Mouse (Mus musculus) hindbrain, embryonic 16.5 days (tissue): ENCODE measurements around the gene Ly6g5c. TPM values are rescaled to one million over a fixed set of nuclear protein-coding genes. Genes with fewer than 3 reads are reported as not detected.

Experiments used
- ATAC-seq: fragments of 200-750 bp; cut with Nextera tagmentation; 2 replicates; pipeline ENCODE4 v1.8.0; 2017; ENCODE audit warnings: moderate TSS enrichment, moderate library complexity
- H3K27ac ChIP-seq: fragments of 300-500 bp; sonication (generic); 2 replicates; pipeline ENCODE4 v1.5.1; 2014; ENCODE audit warnings: low read depth, mild to moderate bottlenecking, control low read depth, low read length, moderate library complexity
- H3K27me3 ChIP-seq: fragments of 300-500 bp; sonication (generic); replicated peaks from 2 replicates; pipeline ENCODE4 v1.6.1; 2014; ENCODE audit warnings: low read length; ENCODE audit not compliant: control insufficient read depth, insufficient read depth
- H3K36me3 ChIP-seq: fragments of 300-500 bp; sonication (generic); 2 replicates; pipeline ENCODE4 v1.6.1; 2014; ENCODE audit warnings: mild to moderate bottlenecking, low read length, moderate library complexity, mixed read lengths; ENCODE audit not compliant: control insufficient read depth, insufficient read depth
- H3K4me1 ChIP-seq: fragments of 300-500 bp; sonication (generic); 2 replicates; pipeline ENCODE4 v1.6.1; 2014; ENCODE audit warnings: low read depth, low read length; ENCODE audit not compliant: control insufficient read depth, insufficient read depth
- H3K4me2 ChIP-seq: fragments of 300-500 bp; sonication (generic); 2 replicates; pipeline ENCODE4 v1.6.1; 2014; ENCODE audit warnings: mild to moderate bottlenecking, low read length, control low read depth, moderate library complexity
- H3K4me3 ChIP-seq: fragments of 300-500 bp; sonication (generic); 2 replicates; pipeline ENCODE4 v1.5.1; 2014; ENCODE audit warnings: mild to moderate bottlenecking, low read length, control low read depth, moderate library complexity
- H3K9ac ChIP-seq: fragments of 300-500 bp; sonication (generic); 2 replicates; pipeline ENCODE4 v1.6.1; 2014; ENCODE audit warnings: low read depth, mild to moderate bottlenecking, control low read depth, low read length, moderate library complexity
- H3K9me3 ChIP-seq: fragments of 300-500 bp; sonication (generic); 2 replicates; pipeline ENCODE4 v1.6.1; 2014; ENCODE audit warnings: mild to moderate bottlenecking, low read length, moderate library complexity; ENCODE audit not compliant: control insufficient read depth
- WGBS: fragments of 180-500 bp; shearing (Covaris S2); extraction: QIAGEN DNeasy Blood & Tissue Kit; methylation state at CpG from one replicate; pipeline ENCODE4 v1.1.7; 2014; 5-methylcytosine and 5-hydroxymethylcytosine counted together
- polyA plus RNA-seq: library from polyadenylated mRNA; unstranded; fragments of >200 nt; fragmentation: Nextera tagmentation; extraction: Ambion mirVana; gene quantifications from 2 replicates; pipeline ENCODE4 v1.2.1, GENCODE M21; 2015

Gene Ly6g5c
- polyA plus RNA-seq, 1 experiment from 2014 or later, result not detected

- ATAC-seq, result no peak
- no peak overlapping the region for H3K27ac ChIP-seq
- no peak overlapping the region for H3K4me2 ChIP-seq
- no peaks in the 10 kb centered on the region for H3K27me3 ChIP-seq
- no peak overlapping the region for H3K4me3 ChIP-seq
- peaks cover 3% of the 10 kb centered on the region; the same call in 1 of the 2 replicates for H3K9me3 ChIP-seq
- H3K9ac ChIP-seq, result no peak overlapping the region
- H3K36me3 ChIP-seq, result peaks cover 76% of the 10 kb centered on the region
- 94% methylated on average over 6 of the region's 6 CpGs for WGBS
- H3K4me1 ChIP-seq, result peaks cover 8% of the 10 kb centered on the region
These were observed 33.9 kb downstream of the Ly6g5c start for GRCm38 (mm10) chr17:35141971-35142370.

DNA sequence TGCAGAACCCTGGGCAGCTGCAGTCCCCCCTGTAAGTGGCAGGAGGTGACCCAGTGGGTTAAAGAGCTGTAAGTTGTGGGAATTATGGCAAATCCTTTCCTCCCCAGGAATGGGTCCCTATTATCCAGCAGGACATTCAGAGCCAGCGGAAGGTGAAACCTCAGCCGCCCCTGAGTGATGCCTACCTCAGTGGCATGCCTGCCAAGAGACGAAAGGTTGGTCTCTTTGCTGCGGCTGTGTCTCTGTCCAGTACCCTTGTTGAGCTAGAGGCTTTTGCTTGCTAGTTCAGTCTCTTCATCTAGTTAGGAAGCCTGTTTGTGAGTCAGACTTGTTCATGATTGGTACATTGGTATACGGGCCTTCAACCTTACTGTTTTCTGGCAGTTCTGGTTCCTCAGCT, 38.1 kb downstream of the Ly6g5c start:
- H3K27ac ChIP-seq, result no peak overlapping the region
- 90% methylated on average over 5 of the region's 5 CpGs for WGBS

GRCm38 (mm10) chr17:35147348-35147747, 39.3 kb downstream of the Ly6g5c start:
- H3K4me1 ChIP-seq, result no peaks in the 10 kb centered on the region
- H3K27ac ChIP-seq, result no peak overlapping the region
- no peak overlapping the region for H3K4me3 ChIP-seq
- H3K9me3 ChIP-seq, result peaks cover 3% of the 10 kb centered on the region; the same call in 1 of the 2 replicates
- no peak overlapping the region for H3K4me2 ChIP-seq
- no peak overlapping the region for H3K9ac ChIP-seq
- no peaks in the 10 kb centered on the region for H3K27me3 ChIP-seq
- no peak for ATAC-seq
- 63% methylated on average over 3 of the region's 3 CpGs for WGBS
- H3K36me3 ChIP-seq, result peaks cover 88% of the 10 kb centered on the region

More for the DNA sequence above, 38.1 kb downstream of the Ly6g5c start:
- Histone ChIP-seq H3K4me3 (no peak overlapping the region), H3K9ac (no peak overlapping the region), H3K4me2 (no peak overlapping the region), H3K36me3 (peaks cover 90% of the 10 kb centered on the region), H3K9me3 (peaks cover 3% of the 10 kb centered on the region; the same call in 1 of the 2 replicates), H3K4me1 (no peaks in the 10 kb centered on the region), H3K27me3 (no peaks in the 10 kb centered on the region)
- no peak for ATAC-seq

GRCm38 (mm10) chr17:35147922-35148639, 40.0 kb downstream of the Ly6g5c start:
- H3K4me1 ChIP-seq, result no peaks in the 10 kb centered on the region
- no peak overlapping the region for H3K4me2 ChIP-seq
- no peak overlapping the region for H3K4me3 ChIP-seq
- no peak overlapping the region for H3K27ac ChIP-seq
- no peak for ATAC-seq
- H3K9ac ChIP-seq, result no peak overlapping the region
- H3K36me3 ChIP-seq, result peaks cover 87% of the 10 kb centered on the region
- no peaks in the 10 kb centered on the region for H3K27me3 ChIP-seq
- 72% methylated on average over 5 of the region's 5 CpGs for WGBS
- peaks cover 3% of the 10 kb centered on the region; the same call in 1 of the 2 replicates for H3K9me3 ChIP-seq

DNA sequence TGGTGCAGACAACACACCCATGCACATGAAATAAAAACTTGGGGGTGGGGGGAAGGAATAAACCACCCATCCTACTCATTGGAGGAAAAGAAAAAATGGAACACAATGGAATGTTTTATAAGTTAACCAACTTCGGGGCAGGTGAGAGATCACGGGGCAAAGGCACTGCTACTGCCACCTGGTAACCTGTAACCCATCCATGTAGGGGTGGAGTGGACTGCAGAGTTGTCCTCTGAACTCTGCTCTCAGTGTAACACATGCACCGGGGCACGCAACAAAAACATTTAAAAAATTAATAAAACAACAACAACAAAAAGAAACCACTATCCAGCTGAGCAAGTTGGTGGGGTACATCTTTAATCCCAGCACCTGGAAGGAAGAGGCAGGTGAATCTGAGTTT, 44.0 kb downstream of the Ly6g5c start:
- no peak overlapping the region for H3K4me2 ChIP-seq
- no peaks in the 10 kb centered on the region for H3K27me3 ChIP-seq
- H3K4me1 ChIP-seq, result no peaks in the 10 kb centered on the region
- 93% methylated on average over 4 of the region's 4 CpGs for WGBS
- H3K36me3 ChIP-seq, result peaks cover 88% of the 10 kb centered on the region
- no peaks in the 10 kb centered on the region for H3K9me3 ChIP-seq
- no peak overlapping the region for H3K4me3 ChIP-seq
- ATAC-seq, result no peak
- H3K27ac ChIP-seq, result no peak overlapping the region
- H3K9ac ChIP-seq, result no peak overlapping the region

- no peak for ATAC-seq
- Histone ChIP-seq H3K27me3 (no peaks in the 10 kb centered on the region), H3K27ac (no peak overlapping the region), H3K4me1 (no peaks in the 10 kb centered on the region), H3K9me3 (no peaks in the 10 kb centered on the region), H3K9ac (no peak overlapping the region), H3K4me2 (no peak overlapping the region), H3K36me3 (peaks cover 92% of the 10 kb centered on the region), H3K4me3 (no peak overlapping the region)
- 92% methylated on average over 9 of the region's 9 CpGs for WGBS
These were observed 45.0 kb downstream of the Ly6g5c start for GRCm38 (mm10) chr17:35153077-35153476.

GRCm38 (mm10) chr17:35153931-35154330, 45.9 kb downstream of the Ly6g5c start:
- no peak overlapping the region for H3K27ac ChIP-seq
- H3K27me3 ChIP-seq, result no peaks in the 10 kb centered on the region
- H3K9ac ChIP-seq, result no peak overlapping the region
- H3K36me3 ChIP-seq, result peaks cover 94% of the 10 kb centered on the region
- no peak for ATAC-seq
- H3K4me3 ChIP-seq, result no peak overlapping the region
- 88% methylated on average over 4 of the region's 4 CpGs for WGBS
- H3K9me3 ChIP-seq, result no peaks in the 10 kb centered on the region
- H3K4me2 ChIP-seq, result no peak overlapping the region
- no peaks in the 10 kb centered on the region for H3K4me1 ChIP-seq

GRCm38 (mm10) chr17:35154616-35155015, 46.5 kb downstream of the Ly6g5c start:
- Histone ChIP-seq H3K4me2 (no peak overlapping the region), H3K27ac (no peak overlapping the region), H3K9me3 (no peaks in the 10 kb centered on the region), H3K4me3 (no peak overlapping the region), H3K4me1 (no peaks in the 10 kb centered on the region), H3K36me3 (peaks cover 94% of the 10 kb centered on the region), H3K27me3 (no peaks in the 10 kb centered on the region), H3K9ac (no peak overlapping the region)
- ATAC-seq, result no peak
- WGBS, result 65% methylated on average over 7 of the region's 7 CpGs

GRCm38 (mm10) chr17:35155451-35155850, 47.4 kb downstream of the Ly6g5c start:
- Histone ChIP-seq H3K27me3 (no peaks in the 10 kb centered on the region), H3K4me3 (no peak overlapping the region), H3K27ac (no peak overlapping the region), H3K9ac (no peak overlapping the region), H3K36me3 (peaks cover 94% of the 10 kb centered on the region), H3K4me1 (no peaks in the 10 kb centered on the region), H3K9me3 (no peaks in the 10 kb centered on the region), H3K4me2 (no peak overlapping the region)
- ATAC-seq, result no peak
- WGBS, result 89% methylated on average over 12 of the region's 12 CpGs
